Mouse (Mus musculus) midbrain, postnatal 0 days (tissue): Measurements from ENCODE around the gene Eif2b2. TPM values are rescaled to one million over a fixed set of nuclear protein-coding genes. Genes with fewer than 3 reads are reported as not detected.

ENCODE experiments used
- ATAC-seq: fragments of 200-750 bp; cut with Nextera tagmentation; 2 replicates; pipeline ENCODE4 v1.8.0; 2017; ENCODE audit warnings: moderate number of reproducible peaks, mild to moderate bottlenecking, moderate TSS enrichment, moderate library complexity; ENCODE audit not compliant: low FRiP score
- DNase-seq: peaks from one replicate; pipeline ENCODE4 v3.0.0-alpha.2; 2015; ENCODE audit warnings: low spot score
- H3K27ac ChIP-seq: fragments of 300-500 bp; sonication (generic); 2 replicates; pipeline ENCODE4 v1.5.1; 2014; ENCODE audit warnings: low read depth, mild to moderate bottlenecking, low read length, mixed read lengths
- H3K27me3 ChIP-seq: fragments of 300-500 bp; sonication (generic); 2 replicates; pipeline ENCODE4 v1.6.1; 2014; ENCODE audit warnings: low read length, control low read depth, mixed read lengths; ENCODE audit not compliant: insufficient read depth
- H3K36me3 ChIP-seq: fragments of 300-500 bp; sonication (generic); 2 replicates; pipeline ENCODE4 v1.6.1; 2014; ENCODE audit warnings: low read length, control low read depth, mixed read lengths; ENCODE audit not compliant: insufficient read depth
- H3K4me1 ChIP-seq: fragments of 300-500 bp; sonication (generic); 2 replicates; pipeline ENCODE4 v1.6.1; 2014; ENCODE audit warnings: mild to moderate bottlenecking, control low read depth, antibody characterized with exemption, low read length, mixed read lengths; ENCODE audit not compliant: insufficient read depth
- H3K4me2 ChIP-seq: fragments of 300-500 bp; sonication (generic); 2 replicates; pipeline ENCODE4 v1.6.1; 2014; ENCODE audit warnings: low read depth, mild to moderate bottlenecking, low read length, mixed read lengths; ENCODE audit not compliant: poor library complexity, severe bottlenecking
- H3K4me3 ChIP-seq: fragments of 300-500 bp; sonication (generic); 2 replicates; pipeline ENCODE4 v1.5.1; 2014; ENCODE audit warnings: low read depth, mild to moderate bottlenecking, low read length, moderate library complexity
- H3K9ac ChIP-seq: fragments of 300-500 bp; sonication (generic); replicated peaks from 2 replicates; pipeline ENCODE4 v1.6.1; 2014; ENCODE audit warnings: mild to moderate bottlenecking, low read length, moderate library complexity, mixed read lengths; ENCODE audit not compliant: poor library complexity, severe bottlenecking
- H3K9me3 ChIP-seq: fragments of 300-500 bp; sonication (generic); 2 replicates; pipeline ENCODE4 v1.6.1; 2016; ENCODE audit warnings: low read length, control low read depth
- CTCF ChIP-seq: IDR thresholded peaks from 2 replicates; pipeline ENCODE4 v1.5.1; 2016; ENCODE audit warnings: antibody characterized with exemption, mild to moderate bottlenecking
- WGBS: fragments of 180-500 bp; shearing (Covaris S2); extraction: QIAGEN DNeasy Blood & Tissue Kit; methylation state at CpG from one replicate; pipeline ENCODE4 v1.1.7; 2014; 5-methylcytosine and 5-hydroxymethylcytosine counted together
- polyA plus RNA-seq: library from polyadenylated mRNA; unstranded; fragments of >200 nt; fragmentation: Nextera tagmentation; extraction: Ambion mirVana; gene quantifications from 2 replicates; pipeline ENCODE4 v1.2.1, GENCODE M21; 2015
- total RNA-seq: library from RNA; depleted of rRNA; stranded (reverse); fragments of >200 nt; gene quantifications from 2 replicates; pipeline ENCODE4 v1.2.3, GENCODE M21; 2014; rRNA removed

Eif2b2 gene
- total RNA-seq (43.1 and 65.3 TPM in 2 replicates), polyA plus RNA-seq (79.5 and 82.5 TPM in 2 replicates)

DNA sequence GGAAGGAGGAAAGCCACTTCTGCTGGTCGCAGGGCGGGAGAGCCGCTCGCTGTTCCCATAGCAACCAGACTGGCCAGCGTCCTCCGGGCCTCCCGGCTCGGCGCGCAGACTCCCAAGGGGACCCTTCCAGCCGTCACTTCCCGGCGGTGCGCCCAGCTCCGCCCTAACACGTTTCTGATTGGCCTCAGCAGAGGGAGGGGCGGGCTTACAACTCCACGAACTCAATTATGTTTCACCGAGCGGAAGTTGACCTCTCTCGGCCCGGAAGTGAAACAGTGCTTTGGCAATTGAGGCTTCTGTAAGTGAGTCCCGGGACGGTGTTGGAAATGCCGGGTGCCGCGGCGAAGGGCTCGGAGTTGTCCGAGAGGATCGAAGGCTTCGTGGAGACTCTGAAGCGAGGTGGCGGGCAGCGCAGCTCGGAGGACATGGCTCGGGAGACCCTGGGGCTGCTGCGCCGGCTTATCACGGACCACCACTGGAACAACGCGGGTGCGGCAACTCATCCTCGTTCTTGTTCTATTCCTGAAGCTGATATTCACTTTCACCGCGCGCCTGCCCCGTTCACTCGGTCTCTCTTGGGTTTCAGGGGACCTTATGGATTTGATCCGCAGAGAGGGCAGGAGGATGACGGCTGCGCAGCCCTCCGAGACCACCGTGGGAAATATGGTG, at the start of gene Eif2b2:
TSS of gene Eif2b2 (plus strand) at position 246 of the 669 bp plus-strand sequence.
- DNase-seq: peak; percentile 98
- no peaks in the 10 kb centered on the region for H3K9me3 ChIP-seq

DNA sequence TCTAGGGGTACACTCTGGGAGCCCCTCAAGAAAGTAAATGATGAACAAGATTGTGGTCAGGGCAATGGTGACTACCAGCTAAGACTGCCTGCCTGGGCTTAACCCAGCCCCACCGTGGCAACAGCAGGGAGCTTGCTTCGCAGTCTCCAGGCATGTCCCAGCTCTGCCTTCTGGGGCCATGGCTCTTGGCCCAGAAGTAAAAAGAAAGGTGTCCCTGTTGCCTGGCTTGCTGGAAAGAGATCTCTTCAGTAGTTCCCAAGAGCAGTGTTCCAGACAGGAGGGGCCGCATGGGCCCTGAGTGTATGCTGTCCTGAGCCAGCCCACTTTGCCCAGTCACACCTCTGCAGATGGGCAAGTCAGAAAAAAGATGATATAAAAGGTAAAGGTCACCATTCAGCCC, 49.4 kb upstream of the Eif2b2 start:
- Histone ChIP-seq H3K9ac (no peak overlapping the region), H3K4me1 (0 out of 2 replicates have a peak, but pooled peaks cover 3% of the 10 kb centered on the region), H3K9me3 (no peaks in the 10 kb centered on the region), H3K27ac (no peak overlapping the region), H3K36me3 (no peaks in the 10 kb centered on the region), H3K4me3 (no peak overlapping the region), H3K4me2 (no peak overlapping the region), H3K27me3 (no peaks in the 10 kb centered on the region)
- ATAC-seq (peak; percentile 80), DNase-seq (peak; percentile 55)
- TF ChIP-seq CTCF: no peak
- 52% methylated on average over 3 of the region's 3 CpGs for WGBS

More for the DNA sequence above, at the start of gene Eif2b2:
- H3K4me1 ChIP-seq: peaks cover 4% of the 10 kb centered on the region; the same call in 1 of the 2 replicates
- TF ChIP-seq CTCF: no peak
- peak; percentile 99 for ATAC-seq
- H3K27me3 ChIP-seq: no peaks in the 10 kb centered on the region
- peak within 1 kb of the TSS; percentile 92 for H3K4me2 ChIP-seq
- peak within 1 kb of the TSS; percentile 79 for H3K27ac ChIP-seq
- peaks cover 25% of the 10 kb centered on the region for H3K36me3 ChIP-seq
- peak within 1 kb of the TSS; percentile 56 for H3K9ac ChIP-seq
- WGBS: under 1% methylated on average over 53 of the region's 54 CpGs
- peak within 1 kb of the TSS; percentile 72 for H3K4me3 ChIP-seq

GRCm38 (mm10) chr12:85170284-85170947, 48.9 kb upstream of the Eif2b2 start:
- Histone ChIP-seq H3K27ac (no peak overlapping the region), H3K9me3 (no peaks in the 10 kb centered on the region), H3K36me3 (no peaks in the 10 kb centered on the region), H3K4me3 (no peak overlapping the region), H3K4me2 (no peak overlapping the region), H3K27me3 (no peaks in the 10 kb centered on the region), H3K4me1 (0 out of 2 replicates have a peak, but pooled peaks cover 3% of the 10 kb centered on the region), H3K9ac (no peak overlapping the region)
- DNase-seq (peak; percentile 62), ATAC-seq (peak; percentile 53; the same call in 1 of the 2 replicates)
- TF ChIP-seq CTCF: no peak
- 84% methylated on average over 11 of the region's 11 CpGs for WGBS

GRCm38 (mm10) chr12:85170948-85171307, 48.4 kb upstream of the Eif2b2 start:
- WGBS: 90% methylated on average over 3 of the region's 3 CpGs
- Histone ChIP-seq H3K9me3 (no peaks in the 10 kb centered on the region), H3K4me2 (no peak overlapping the region), H3K27me3 (no peaks in the 10 kb centered on the region), H3K36me3 (no peaks in the 10 kb centered on the region), H3K27ac (no peak overlapping the region), H3K9ac (no peak overlapping the region), H3K4me3 (no peak overlapping the region), H3K4me1 (0 out of 2 replicates have a peak, but pooled peaks cover 3% of the 10 kb centered on the region)
- ATAC-seq: no peak
- no peak for TF ChIP-seq CTCF
- no peak for DNase-seq

DNA sequence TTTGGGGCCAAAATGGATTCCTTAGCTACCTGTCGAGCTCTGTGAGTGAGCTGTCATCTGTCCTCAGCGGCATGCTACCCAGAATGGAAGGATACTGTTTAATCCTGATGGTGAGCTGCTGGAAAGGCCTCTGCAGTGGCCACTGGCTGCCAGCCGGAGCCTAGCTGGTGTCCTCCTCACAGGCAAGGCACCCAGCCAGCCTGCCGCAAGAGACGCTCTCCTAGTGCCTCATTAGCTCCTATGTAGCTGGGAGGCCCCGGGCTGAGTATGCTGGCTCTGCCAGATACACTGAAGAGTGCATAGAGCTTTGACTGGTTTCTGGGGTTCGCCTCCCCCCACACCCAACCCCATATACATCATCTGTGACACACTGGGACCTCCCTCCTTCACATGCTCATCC, 45.3 kb upstream of the Eif2b2 start:
- peaks cover 7% of the 10 kb centered on the region; the same call in 1 of the 2 replicates for H3K4me1 ChIP-seq
- no peak overlapping the region for H3K27ac ChIP-seq
- WGBS: 67% methylated on average over 7 of the region's 7 CpGs
- no peak overlapping the region for H3K9ac ChIP-seq
- TF ChIP-seq CTCF: no peak; the same call in 1 of the 2 replicates
- no peak overlapping the region for H3K4me2 ChIP-seq
- H3K4me3 ChIP-seq: no peak overlapping the region
- H3K9me3 ChIP-seq: no peaks in the 10 kb centered on the region
- no peaks in the 10 kb centered on the region for H3K36me3 ChIP-seq
- peak; percentile 31 for DNase-seq
- no peak for ATAC-seq
- no peaks in the 10 kb centered on the region for H3K27me3 ChIP-seq
